Mouse (Mus musculus) heart, adult 2 months (tissue): Measurements from ENCODE around the gene 1700092M07Rik. TPM values are rescaled to one million over a fixed set of nuclear protein-coding genes. Genes with fewer than 3 reads are reported as not detected.

Source experiments
- DNase-seq, 2 experiments: peaks; one replicate each; pipeline ENCODE4 v3.0.0; 2021
- H3K27ac ChIP-seq: fragments of 200-600 bp; 2 replicates; pipeline ENCODE4 v1.8.1; 2022
- H3K27me3 ChIP-seq: fragments of 200-500 bp; 2 replicates; pipeline ENCODE4 v1.6.1; 2012; ENCODE audit warnings: mild to moderate bottlenecking, low read length, inconsistent platforms, mixed read lengths; ENCODE audit not compliant: control insufficient read depth, insufficient read depth
- H3K36me3 ChIP-seq: fragments of 200-500 bp; 2 replicates; pipeline ENCODE4 v1.6.1; 2012; ENCODE audit warnings: low read length, inconsistent platforms; ENCODE audit not compliant: control insufficient read depth, insufficient read depth
- H3K4me1 ChIP-seq: fragments of 200-500 bp; 2 replicates; pipeline ENCODE4 v1.6.1; 2011; ENCODE audit warnings: low read length; ENCODE audit not compliant: control insufficient read depth, insufficient read depth
- H3K4me3 ChIP-seq: fragments of 200-600 bp; 2 replicates; pipeline ENCODE4 v1.8.1; 2022
- H3K79me2 ChIP-seq: fragments of 200-500 bp; replicated peaks from 2 replicates; pipeline ENCODE4 v1.6.1; 2012; ENCODE audit warnings: mild to moderate bottlenecking, inconsistent platforms, low read length, moderate library complexity, mixed read lengths; ENCODE audit not compliant: control insufficient read depth, insufficient read depth
- H3K9ac ChIP-seq: fragments of 200-500 bp; 2 replicates; pipeline ENCODE4 v1.6.1; 2012; ENCODE audit warnings: low read depth, mild to moderate bottlenecking, control low read depth, inconsistent platforms, low read length, mixed read lengths
- CTCF ChIP-seq: fragments of 200-600 bp; IDR thresholded peaks from 2 replicates; pipeline ENCODE4 v1.8.1; 2022; ENCODE audit warnings: antibody characterized with exemption, mild to moderate bottlenecking, moderate library complexity
- EP300 ChIP-seq: fragments of 200-500 bp; IDR thresholded peaks from 2 replicates; pipeline ENCODE4 v1.6.1; 2011; ENCODE audit warnings: low read depth, low read length, control low read depth; ENCODE audit not compliant: insufficient read depth
- POLR2A ChIP-seq: fragments of 200-500 bp; IDR thresholded peaks from 2 replicates; pipeline ENCODE4 v1.6.1; 2011; ENCODE audit warnings: mild to moderate bottlenecking, low read depth, low read length, control low read depth; ENCODE audit not compliant: insufficient read depth
- WGBS: fragments of 180-500 bp; shearing (Covaris S2); methylation state at CpG from one replicate; pipeline ENCODE4 v1.1.7; 2018; 5-methylcytosine and 5-hydroxymethylcytosine counted together
- intact Hi-C: fragments of 180-260 bp; cut with DNase I; formaldehyde crosslinking; loops from one replicate; pipeline ENCODE4 v1.15.1; 2025
- polyA plus RNA-seq: library from polyadenylated mRNA; depleted of rRNA; stranded (reverse); fragments of >200 nt; gene quantifications from 2 replicates; pipeline ENCODE4 v1.2.3, GENCODE M21; 2012
- total RNA-seq, 2 experiments: library from RNA; stranded (reverse); gene quantifications; 2 replicates each; pipeline ENCODE4 v1.2.3; 2021

Gene 1700092M07Rik
- total and polyA plus RNA-seq, 3 experiments = 0.57 to 0.62 TPM; not detected in 1

- WGBS = 53% methylated on average over 2 of the region's 2 CpGs
- intact Hi-C loops = loop anchor here (5.0 kb wide), 1 partner anchor 58 kb away; the partner anchor contains the start of gene Ttc9c
Observed at GRCm38 (mm10) chr19:8758899-8759298, 18.4 kb downstream of the 1700092M07Rik start.

GRCm38 (mm10) chr19:8760757-8761156 lies 20.2 kb downstream of the 1700092M07Rik start:
- Histone ChIP-seq H3K27me3 (no peaks in the 10 kb centered on the region), H3K4me1 (peaks cover 3% of the 10 kb centered on the region), H3K36me3 (peaks cover 14% of the 10 kb centered on the region), H3K9ac (no peak overlapping the region), H3K4me3 (no peak overlapping the region), H3K27ac (no peak overlapping the region), H3K79me2 (peaks cover 7% of the 10 kb centered on the region)
- intact Hi-C loops = no loop called here
- no peak for TF ChIP-seq POLR2A
- TF ChIP-seq EP300 = no peak
- peak; percentile 29; the same call in 1 of the 2 replicates for TF ChIP-seq CTCF
- DNase-seq = no peak
- 93% methylated on average over 2 of the region's 2 CpGs for WGBS

More at GRCm38 (mm10) chr19:8758899-8759298, 18.4 kb downstream of the 1700092M07Rik start:
- Histone ChIP-seq H3K27ac (no peak overlapping the region), H3K4me3 (no peak overlapping the region), H3K9ac (no peak overlapping the region), H3K27me3 (no peaks in the 10 kb centered on the region), H3K79me2 (peaks cover 7% of the 10 kb centered on the region), H3K36me3 (peaks cover 11% of the 10 kb centered on the region), H3K4me1 (peaks cover 4% of the 10 kb centered on the region)
- TF ChIP-seq CTCF (no peak), POLR2A (no peak), EP300 (no peak)
- DNase-seq = no peak

- TF ChIP-seq CTCF (no peak), POLR2A (no peak), EP300 (no peak)
- H3K79me2 ChIP-seq = 0 out of 2 replicates have a peak, but pooled peaks cover 2% of the 10 kb centered on the region
- no peak for DNase-seq
- no peak overlapping the region for H3K4me3 ChIP-seq
- WGBS = 64% methylated on average over 4 of the region's 4 CpGs
- no peak overlapping the region for H3K9ac ChIP-seq
- no peaks in the 10 kb centered on the region for H3K4me1 ChIP-seq
- H3K27me3 ChIP-seq = no peaks in the 10 kb centered on the region
- peaks cover 10% of the 10 kb centered on the region for H3K36me3 ChIP-seq
- no peak overlapping the region for H3K27ac ChIP-seq
- intact Hi-C loops = no loop called here
Observed at GRCm38 (mm10) chr19:8763276-8763675, 22.8 kb downstream of the 1700092M07Rik start.

GRCm38 (mm10) chr19:8765562-8765961 lies 25.0 kb downstream of the 1700092M07Rik start:
- Histone ChIP-seq H3K79me2 (no peaks in the 10 kb centered on the region), H3K9ac (no peak overlapping the region), H3K4me3 (no peak overlapping the region), H3K36me3 (peaks cover 12% of the 10 kb centered on the region), H3K27me3 (no peaks in the 10 kb centered on the region), H3K4me1 (peaks cover 3% of the 10 kb centered on the region), H3K27ac (no peak overlapping the region)
- no peak for TF ChIP-seq CTCF
- TF ChIP-seq EP300 = no peak
- TF ChIP-seq POLR2A = no peak
- intact Hi-C loops = no loop called here
- DNase-seq = no peak
- WGBS = 95% methylated on average over 9 of the region's 9 CpGs

GRCm38 (mm10) chr19:8770567-8771270 lies 30.2 kb downstream of the 1700092M07Rik start, which contains the start of gene Tmem223:
Gene Tmem223 (plus strand): TSS chr19:8770996.
- peak; percentile 87 for DNase-seq
- TF ChIP-seq CTCF (peak; percentile 18; the same call in 1 of the 2 replicates), POLR2A (peak; percentile 96), EP300 (0 out of 2 replicates have a peak, but pooled peaks have one; percentile 41)
- H3K4me1 ChIP-seq = peaks cover 11% of the 10 kb centered on the region
- H3K4me3 ChIP-seq = peak within 1 kb of the TSS; percentile 85
- H3K27ac ChIP-seq = peak within 1 kb of the TSS; percentile 91
- peaks cover 1% of the 10 kb centered on the region; the same call in 1 of the 2 replicates for H3K79me2 ChIP-seq
- WGBS = 8% methylated on average over 29 of the region's 29 CpGs
- intact Hi-C loops = loop anchor here (5.0 kb wide), 1 partner anchor 47 kb away; the partner anchor contains the start of gene Ttc9c
- H3K9ac ChIP-seq = peak within 1 kb of the TSS; percentile 99
- no peaks in the 10 kb centered on the region for H3K27me3 ChIP-seq
- H3K36me3 ChIP-seq = peaks cover 13% of the 10 kb centered on the region

GRCm38 (mm10) chr19:8772996-8773395 lies 32.5 kb downstream of the 1700092M07Rik start:
- no peak for DNase-seq
- Histone ChIP-seq H3K36me3 (peaks cover 11% of the 10 kb centered on the region), H3K27me3 (no peaks in the 10 kb centered on the region), H3K79me2 (peaks cover 1% of the 10 kb centered on the region; the same call in 1 of the 2 replicates), H3K27ac (no peak overlapping the region), H3K4me3 (no peak overlapping the region), H3K9ac (no peak overlapping the region), H3K4me1 (peaks cover 11% of the 10 kb centered on the region)
- intact Hi-C loops = loop anchor here (5.0 kb wide), 1 partner anchor 44 kb away; the partner anchor contains the start of gene Ttc9c
- TF ChIP-seq POLR2A (0 out of 2 replicates have a peak, but pooled peaks have one; percentile 7), CTCF (no peak), EP300 (no peak)
- WGBS = 52% methylated on average over 5 of the region's 5 CpGs
